Mouse (Mus musculus): Measurements from ENCODE around the gene Impdh1. TPM values are rescaled to one million over a fixed set of nuclear protein-coding genes. Genes with fewer than 3 reads are reported as not detected.
A peak's percentile ranks its signal among the peaks of the same experiment; 100 is the strongest.

Gene Impdh1
- 214 and 217 TPM in 2 replicates for polyA plus RNA-seq (2012; rRNA removed)

- peak; percentile 79 for DNase-seq
- Histone ChIP-seq H3K4me1 (ENCODE audit: control insufficient read depth, insufficient read depth, low read length) (peaks cover 11% of the 10 kb centered on the region), H3K4me3 (replicated peaks; ENCODE audit: extremely low read depth, low read depth, low read length) (peak within 1 kb of the TSS; percentile 77)
- TF ChIP-seq CTCF (IDR thresholded peaks at IDR 0.05; ENCODE audit: insufficient read depth, low read length) (no peak), POLR2A (IDR thresholded peaks at IDR 0.05; ENCODE audit: borderline replicate concordance, extremely low read depth, low read depth, low read length) (peak; percentile 74; the same call in 1 of the 2 replicates)
- under 1% methylated on average over 56 of the region's 56 CpGs for WGBS
Measured at GRCm38 (mm10) chr6:29215881-29216501, at the start of gene Impdh1. Impdh1 (minus strand) TSS chr6:29216364.

GRCm38 (mm10) chr6:29264456-29264781, 48.3 kb upstream of the Impdh1 start:
- TF ChIP-seq POLR2A (IDR thresholded peaks at IDR 0.05; ENCODE audit: borderline replicate concordance, extremely low read depth, low read depth, low read length) (no peak), CTCF (IDR thresholded peaks at IDR 0.05; ENCODE audit: insufficient read depth, low read length) (no peak)
- no peak for DNase-seq
- peaks cover 3% of the 10 kb centered on the region for H3K4me1 ChIP-seq (ENCODE audit: control insufficient read depth, insufficient read depth, low read length)
- 53% methylated on average over 3 of the region's 3 CpGs for WGBS
- no peak overlapping the region for H3K4me3 ChIP-seq (replicated peaks; ENCODE audit: extremely low read depth, low read depth, low read length)

GRCm38 (mm10) chr6:29263650-29264455, 47.7 kb upstream of the Impdh1 start:
- peaks cover 3% of the 10 kb centered on the region for H3K4me1 ChIP-seq (ENCODE audit: control insufficient read depth, insufficient read depth, low read length)
- DNase-seq = no peak
- WGBS = 52% methylated on average over 6 of the region's 6 CpGs
- H3K4me3 ChIP-seq (replicated peaks; ENCODE audit: extremely low read depth, low read depth, low read length) = no peak overlapping the region
- no peak for TF ChIP-seq POLR2A (IDR thresholded peaks at IDR 0.05; ENCODE audit: borderline replicate concordance, extremely low read depth, low read depth, low read length)
- TF ChIP-seq CTCF (IDR thresholded peaks at IDR 0.05; ENCODE audit: insufficient read depth, low read length) = no peak

- H3K4me1 ChIP-seq (ENCODE audit: control insufficient read depth, insufficient read depth, low read length) = no peaks in the 10 kb centered on the region
Measured at GRCm38 (mm10) chr6:29261831-29262230, 45.7 kb upstream of the Impdh1 start.

DNA sequence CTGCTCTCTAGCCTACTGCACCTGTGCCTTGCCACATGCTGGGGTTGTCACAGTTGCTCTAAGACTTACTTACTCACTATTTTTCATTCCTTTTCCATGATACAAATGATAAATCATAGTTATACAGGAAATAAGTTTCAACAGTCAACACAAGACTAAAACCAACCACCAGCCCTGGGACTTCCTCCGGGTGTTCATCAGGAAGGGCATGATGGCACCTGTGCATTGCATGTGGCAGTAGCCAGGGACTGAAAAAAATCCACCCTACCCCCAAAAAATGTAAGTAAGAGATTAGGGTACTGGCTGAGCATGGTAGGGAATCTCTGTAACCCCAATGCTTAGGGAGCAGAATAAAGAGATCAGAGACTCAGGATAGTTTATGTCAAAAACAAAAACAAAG, 43.3 kb upstream of the Impdh1 start:
- no peak overlapping the region for H3K4me3 ChIP-seq (replicated peaks; ENCODE audit: extremely low read depth, low read depth, low read length)
- 48% methylated on average over 1 of the region's 1 CpGs for whole genome bisulfite sequencing
- no peaks in the 10 kb centered on the region for H3K4me1 ChIP-seq (ENCODE audit: control insufficient read depth, insufficient read depth, low read length)
- no peak for DNase-seq
- TF ChIP-seq CTCF (IDR thresholded peaks at IDR 0.05; ENCODE audit: insufficient read depth, low read length) = no peak
- no peak for TF ChIP-seq POLR2A (IDR thresholded peaks at IDR 0.05; ENCODE audit: borderline replicate concordance, extremely low read depth, low read depth, low read length)

More at GRCm38 (mm10) chr6:29261831-29262230, 45.7 kb upstream of the Impdh1 start:
- no peak for DNase-seq
- 71% methylated on average over 5 of the region's 5 CpGs for WGBS
- no peak for TF ChIP-seq POLR2A (IDR thresholded peaks at IDR 0.05; ENCODE audit: borderline replicate concordance, extremely low read depth, low read depth, low read length)
- no peak for TF ChIP-seq CTCF (IDR thresholded peaks at IDR 0.05; ENCODE audit: insufficient read depth, low read length)
- H3K4me3 ChIP-seq (replicated peaks; ENCODE audit: extremely low read depth, low read depth, low read length) = no peak overlapping the region

DNA sequence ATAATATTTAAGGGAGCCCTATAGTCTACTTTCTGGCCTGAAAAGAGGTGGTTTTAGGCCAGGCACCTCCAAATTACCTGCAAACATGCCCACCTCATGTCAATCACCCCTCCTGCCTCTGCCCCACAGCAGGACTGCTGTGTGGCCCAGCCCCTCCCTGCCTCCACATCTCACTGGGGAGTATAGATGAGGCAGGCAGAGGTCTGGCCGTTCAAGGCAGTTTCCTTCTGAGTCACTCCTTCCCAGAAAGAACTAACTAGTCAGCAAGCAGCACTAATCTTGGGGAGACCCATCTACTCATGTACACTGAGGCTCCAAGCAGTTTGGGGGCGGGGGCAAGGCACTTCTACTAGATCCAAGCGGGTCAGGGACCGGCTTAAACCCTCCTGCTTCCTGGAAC, 30.9 kb upstream of the Impdh1 start:
- H3K4me1 ChIP-seq (ENCODE audit: control insufficient read depth, insufficient read depth, low read length) = peaks cover 3% of the 10 kb centered on the region; the same call in 1 of the 2 replicates
- DNase-seq = no peak
- WGBS = 70% methylated on average over 4 of the region's 4 CpGs
- no peak overlapping the region for H3K4me3 ChIP-seq (replicated peaks; ENCODE audit: extremely low read depth, low read depth, low read length)
- no peak for TF ChIP-seq CTCF (IDR thresholded peaks at IDR 0.05; ENCODE audit: insufficient read depth, low read length)
- TF ChIP-seq POLR2A (IDR thresholded peaks at IDR 0.05; ENCODE audit: borderline replicate concordance, extremely low read depth, low read depth, low read length) = no peak

DNA sequence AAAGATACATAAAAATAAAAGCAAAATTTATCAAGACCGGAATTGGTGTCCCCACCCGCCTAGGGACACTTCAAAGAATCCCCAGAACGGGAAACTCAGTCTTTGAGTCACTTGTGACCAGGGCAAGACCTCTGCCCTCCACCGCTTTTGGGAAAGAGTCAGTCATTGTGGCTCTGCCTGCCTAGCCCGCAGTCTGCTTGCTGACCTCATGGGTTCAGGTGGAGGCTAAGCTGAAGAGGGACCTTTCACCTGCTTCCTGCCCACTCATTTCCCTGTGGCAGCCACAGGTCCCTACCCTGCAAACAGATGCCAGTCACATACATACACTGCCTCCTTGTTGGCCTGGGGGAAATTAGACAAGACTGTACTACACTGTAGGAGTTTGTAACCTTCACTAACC, 30.4 kb upstream of the Impdh1 start:
- DNase-seq = no peak
- no peak for TF ChIP-seq CTCF (IDR thresholded peaks at IDR 0.05; ENCODE audit: insufficient read depth, low read length)
- TF ChIP-seq POLR2A (IDR thresholded peaks at IDR 0.05; ENCODE audit: borderline replicate concordance, extremely low read depth, low read depth, low read length) = no peak
- WGBS = 57% methylated on average over 5 of the region's 5 CpGs
- Histone ChIP-seq H3K4me1 (ENCODE audit: control insufficient read depth, insufficient read depth, low read length) (peaks cover 3% of the 10 kb centered on the region; the same call in 1 of the 2 replicates), H3K4me3 (replicated peaks; ENCODE audit: extremely low read depth, low read depth, low read length) (no peak overlapping the region)

DNA sequence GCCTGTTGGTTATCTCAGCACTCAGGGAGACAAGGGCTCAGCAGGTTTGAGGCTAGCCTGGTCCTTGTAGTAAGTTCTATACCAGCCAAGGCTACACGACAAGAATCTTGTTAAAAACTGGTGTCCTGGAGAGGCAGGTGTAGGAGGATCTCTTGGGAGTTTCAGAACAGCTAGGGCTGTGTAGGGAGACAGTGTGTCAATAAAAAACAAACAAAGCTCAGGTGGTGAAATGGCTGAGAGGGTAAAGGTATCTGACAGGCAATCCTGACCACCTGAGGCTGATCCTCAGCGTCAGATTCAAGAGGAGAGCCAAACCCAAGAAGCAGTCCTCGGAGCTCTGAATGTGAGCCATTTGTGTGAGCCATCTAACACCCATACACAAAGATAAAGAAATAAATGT, 30.0 kb upstream of the Impdh1 start:
- H3K4me1 ChIP-seq (ENCODE audit: control insufficient read depth, insufficient read depth, low read length) = peaks cover 3% of the 10 kb centered on the region; the same call in 1 of the 2 replicates
- TF ChIP-seq POLR2A (IDR thresholded peaks at IDR 0.05; ENCODE audit: borderline replicate concordance, extremely low read depth, low read depth, low read length) (no peak), CTCF (IDR thresholded peaks at IDR 0.05; ENCODE audit: insufficient read depth, low read length) (no peak)
- 77% methylated on average over 3 of the region's 3 CpGs for WGBS
- H3K4me3 ChIP-seq (replicated peaks; ENCODE audit: extremely low read depth, low read depth, low read length) = no peak overlapping the region
- no peak for DNase-seq

GRCm38 (mm10) chr6:29245272-29246120, 29.3 kb upstream of the Impdh1 start:
- DNase-seq = no peak
- H3K4me1 ChIP-seq (ENCODE audit: control insufficient read depth, insufficient read depth, low read length) = peaks cover 3% of the 10 kb centered on the region; the same call in 1 of the 2 replicates
- WGBS = 28% methylated on average over 14 of the region's 14 CpGs
- TF ChIP-seq POLR2A (IDR thresholded peaks at IDR 0.05; ENCODE audit: borderline replicate concordance, extremely low read depth, low read depth, low read length) (no peak), CTCF (IDR thresholded peaks at IDR 0.05; ENCODE audit: insufficient read depth, low read length) (no peak)
- no peak overlapping the region for H3K4me3 ChIP-seq (replicated peaks; ENCODE audit: extremely low read depth, low read depth, low read length)
